Mouse (Mus musculus): ENCODE measurements around the gene Rbfox1.

DNA sequence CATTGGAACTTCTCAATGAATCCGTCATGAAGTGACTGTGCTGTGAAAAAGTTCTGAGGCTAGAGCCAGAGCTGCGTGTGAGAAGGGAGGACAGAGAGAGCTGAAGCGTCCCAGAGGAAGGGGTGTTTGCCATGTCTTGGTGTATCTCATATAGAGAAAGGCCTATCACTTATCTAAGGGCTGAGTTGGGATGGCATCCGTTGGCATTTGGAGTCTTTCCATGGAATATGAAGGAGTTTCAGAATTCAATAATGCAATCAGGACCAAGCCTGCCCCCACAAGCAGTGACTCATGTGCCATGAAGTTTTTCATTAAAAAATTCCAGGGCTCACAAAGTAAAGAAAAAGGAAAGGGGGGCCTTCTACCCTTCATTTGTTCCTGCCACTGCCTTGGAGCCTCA lies 112.0 kb downstream of the Rbfox1 start:
- TF ChIP-seq FOSL1 (IDR thresholded peaks at IDR 0.05; ENCODE audit: insufficient read depth, low read length, poor library complexity, severe bottlenecking) (no peak), CTCF (IDR thresholded peaks at IDR 0.05; ENCODE audit: control insufficient read depth, insufficient read depth, insufficient read length) (no peak)

Data from C2C12 (cell line).